Mouse (Mus musculus): ENCODE measurements at regions not wholly inside any gene's neighbourhood (a gene's known extent, or its start where the extent isn't known, plus 50 kb on each side); places are given as distances from the start of the nearest gene placed in this dataset.
"Not testable (repeated sequence)": the region's sequence is repeated elsewhere in the genome, so short reads cannot be mapped to it uniquely, and the experiment has no call there.

- DNase-seq (ENCODE audit: low read depth), result no peak
These were observed 121.6 kb upstream of the C9orf72 start for GRCm38 (mm10) chr4:35347609-35348008.

GRCm38 (mm10) chr4:35343751-35344150 lies 117.8 kb upstream of the C9orf72 start:
- DNase-seq (ENCODE audit: low read depth), result no peak

GRCm38 (mm10) chr4:35331161-35331560 lies 105.2 kb upstream of the C9orf72 start:
- DNase-seq (ENCODE audit: low read depth), result no peak

GRCm38 (mm10) chr4:35325300-35325699 lies 99.3 kb upstream of the C9orf72 start:
- peak; percentile 11 for DNase-seq (ENCODE audit: low read depth)

GRCm38 (mm10) chr4:35322432-35323173 lies 96.6 kb upstream of the C9orf72 start:
- DNase-seq (ENCODE audit: low read depth), result no peak

GRCm38 (mm10) chr4:35310396-35310977 lies 84.5 kb upstream of the C9orf72 start:
- no peak for DNase-seq (ENCODE audit: low read depth)

- no peak for DNase-seq (ENCODE audit: low read depth)
These were observed 82.2 kb upstream of the C9orf72 start for GRCm38 (mm10) chr4:35308221-35308620.

GRCm38 (mm10) chr4:35305210-35305609 lies 79.2 kb upstream of the C9orf72 start:
- no peak for DNase-seq (ENCODE audit: low read depth)

GRCm38 (mm10) chr4:35300848-35301247 lies 74.9 kb upstream of the C9orf72 start:
- DNase-seq (ENCODE audit: low read depth), result no peak

- DNase-seq (ENCODE audit: low read depth), result not testable (repeated sequence)
These were observed 74.4 kb upstream of the C9orf72 start for GRCm38 (mm10) chr4:35300374-35300773.

GRCm38 (mm10) chr4:35284611-35285010 lies 58.6 kb upstream of the C9orf72 start:
- no peak for DNase-seq (ENCODE audit: low read depth)
